Mouse (Mus musculus): Measurements from ENCODE around the gene Fam163a.

GRCm38 (mm10) chr1:156113884-156114499, 90.8 kb downstream of the Fam163a start:
- TF ChIP-seq POLR2A (IDR thresholded peaks at IDR 0.05; ENCODE audit: control insufficient read depth, extremely low read depth, insufficient read depth, low read length, poor library complexity) (no peak), CTCF (IDR thresholded peaks at IDR 0.05; ENCODE audit: borderline replicate concordance, control insufficient read depth, extremely low read depth, insufficient read depth, low read length, poor library complexity) (no peak)
